Mouse (Mus musculus) midbrain, postnatal 0 days (tissue): ENCODE results near the gene Eif4e1b. TPM values are rescaled to one million over a fixed set of nuclear protein-coding genes. Genes with fewer than 3 reads are reported as not detected.
A peak's percentile ranks its signal among the peaks of the same experiment; 100 is the strongest.

Source experiments
- ATAC-seq: fragments of 200-750 bp; cut with Nextera tagmentation; 2 replicates; pipeline ENCODE4 v1.8.0; 2017; ENCODE audit warnings: moderate number of reproducible peaks, mild to moderate bottlenecking, moderate TSS enrichment, moderate library complexity; ENCODE audit not compliant: low FRiP score
- DNase-seq: peaks from one replicate; pipeline ENCODE4 v3.0.0-alpha.2; 2015; ENCODE audit warnings: low spot score
- H3K27ac ChIP-seq: fragments of 300-500 bp; sonication (generic); 2 replicates; pipeline ENCODE4 v1.5.1; 2014; ENCODE audit warnings: low read depth, mild to moderate bottlenecking, low read length, mixed read lengths
- H3K27me3 ChIP-seq: fragments of 300-500 bp; sonication (generic); 2 replicates; pipeline ENCODE4 v1.6.1; 2014; ENCODE audit warnings: low read length, control low read depth, mixed read lengths; ENCODE audit not compliant: insufficient read depth
- H3K36me3 ChIP-seq: fragments of 300-500 bp; sonication (generic); 2 replicates; pipeline ENCODE4 v1.6.1; 2014; ENCODE audit warnings: low read length, control low read depth, mixed read lengths; ENCODE audit not compliant: insufficient read depth
- H3K4me1 ChIP-seq: fragments of 300-500 bp; sonication (generic); 2 replicates; pipeline ENCODE4 v1.6.1; 2014; ENCODE audit warnings: mild to moderate bottlenecking, control low read depth, antibody characterized with exemption, low read length, mixed read lengths; ENCODE audit not compliant: insufficient read depth
- H3K4me2 ChIP-seq: fragments of 300-500 bp; sonication (generic); 2 replicates; pipeline ENCODE4 v1.6.1; 2014; ENCODE audit warnings: low read depth, mild to moderate bottlenecking, low read length, mixed read lengths; ENCODE audit not compliant: poor library complexity, severe bottlenecking
- H3K4me3 ChIP-seq: fragments of 300-500 bp; sonication (generic); 2 replicates; pipeline ENCODE4 v1.5.1; 2014; ENCODE audit warnings: low read depth, mild to moderate bottlenecking, low read length, moderate library complexity
- H3K9ac ChIP-seq: fragments of 300-500 bp; sonication (generic); replicated peaks from 2 replicates; pipeline ENCODE4 v1.6.1; 2014; ENCODE audit warnings: mild to moderate bottlenecking, low read length, moderate library complexity, mixed read lengths; ENCODE audit not compliant: poor library complexity, severe bottlenecking
- H3K9me3 ChIP-seq: fragments of 300-500 bp; sonication (generic); 2 replicates; pipeline ENCODE4 v1.6.1; 2016; ENCODE audit warnings: low read length, control low read depth
- CTCF ChIP-seq: IDR thresholded peaks from 2 replicates; pipeline ENCODE4 v1.5.1; 2016; ENCODE audit warnings: antibody characterized with exemption, mild to moderate bottlenecking
- WGBS: fragments of 180-500 bp; shearing (Covaris S2); extraction: QIAGEN DNeasy Blood & Tissue Kit; methylation state at CpG from one replicate; pipeline ENCODE4 v1.1.7; 2014; 5-methylcytosine and 5-hydroxymethylcytosine counted together
- polyA plus RNA-seq: library from polyadenylated mRNA; unstranded; fragments of >200 nt; fragmentation: Nextera tagmentation; extraction: Ambion mirVana; gene quantifications from 2 replicates; pipeline ENCODE4 v1.2.1, GENCODE M21; 2015
- total RNA-seq: library from RNA; depleted of rRNA; stranded (reverse); fragments of >200 nt; gene quantifications from 2 replicates; pipeline ENCODE4 v1.2.3, GENCODE M21; 2014

Gene Eif4e1b
- total and polyA plus RNA-seq, 2 experiments from 2014 or later: not detected

- Histone ChIP-seq H3K9me3 (no peaks in the 10 kb centered on the region), H3K4me3 (no peak overlapping the region), H3K4me1 (no peaks in the 10 kb centered on the region), H3K36me3 (no peaks in the 10 kb centered on the region), H3K4me2 (no peak overlapping the region), H3K27me3 (no peaks in the 10 kb centered on the region), H3K27ac (no peak overlapping the region), H3K9ac (no peak overlapping the region)
- 68% methylated on average over 4 of the region's 4 CpGs for WGBS
- no peak for ATAC-seq
- no peak for TF ChIP-seq CTCF
- DNase-seq: no peak
Observed at GRCm38 (mm10) chr13:54800206-54800605, 16.4 kb downstream of the Eif4e1b start.

GRCm38 (mm10) chr13:54803010-54803409 lies 19.2 kb downstream of the Eif4e1b start:
- H3K9me3 ChIP-seq: no peaks in the 10 kb centered on the region
- ATAC-seq: no peak
- no peak overlapping the region for H3K4me3 ChIP-seq
- 82% methylated on average over 6 of the region's 6 CpGs for WGBS
- peak; percentile 63 for TF ChIP-seq CTCF
- no peak for DNase-seq
- no peaks in the 10 kb centered on the region for H3K27me3 ChIP-seq
- no peaks in the 10 kb centered on the region for H3K4me1 ChIP-seq
- H3K36me3 ChIP-seq: no peaks in the 10 kb centered on the region
- H3K9ac ChIP-seq: no peak overlapping the region
- H3K27ac ChIP-seq: no peak overlapping the region
- H3K4me2 ChIP-seq: no peak overlapping the region

DNA sequence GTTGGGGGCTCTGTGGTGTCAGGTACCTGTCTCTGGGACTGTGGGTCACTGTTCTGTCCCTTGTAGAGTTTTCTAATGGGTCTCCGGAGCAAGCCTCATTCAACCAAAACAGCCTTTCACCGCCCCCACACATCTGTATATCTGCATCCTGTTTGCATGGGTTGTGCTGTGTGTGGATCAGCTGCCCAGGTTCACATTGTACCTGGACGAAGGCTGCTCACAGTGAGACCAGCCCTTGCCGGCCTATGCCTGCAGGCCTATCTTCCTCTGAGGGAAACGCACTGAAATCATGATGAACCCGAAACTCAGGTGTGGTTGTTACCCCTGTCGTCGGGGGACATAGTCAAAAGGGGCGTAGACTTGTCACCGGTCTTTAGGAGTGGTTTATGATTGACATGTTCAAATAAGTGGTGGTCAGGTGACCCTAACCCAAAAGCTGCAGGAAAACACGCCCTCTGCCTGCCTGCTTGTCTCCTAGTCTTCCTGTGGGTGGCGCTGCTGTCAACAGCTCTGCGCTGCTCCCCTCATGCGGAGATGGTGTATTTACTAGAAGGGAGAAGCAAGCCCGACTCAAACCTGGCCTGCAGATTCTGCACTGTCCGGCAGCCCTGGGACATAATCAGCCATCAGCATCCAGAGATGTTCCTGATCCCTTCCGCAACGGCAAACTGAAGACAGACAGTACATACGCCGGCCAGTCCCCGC lies 21.5 kb downstream of the Eif4e1b start:
- Histone ChIP-seq H3K4me3 (no peak overlapping the region), H3K36me3 (no peaks in the 10 kb centered on the region), H3K9me3 (no peaks in the 10 kb centered on the region), H3K9ac (no peak overlapping the region), H3K27me3 (no peaks in the 10 kb centered on the region), H3K4me2 (no peak overlapping the region), H3K4me1 (no peaks in the 10 kb centered on the region), H3K27ac (no peak overlapping the region)
- TF ChIP-seq CTCF: peak; percentile 90
- ATAC-seq: peak; percentile 63
- DNase-seq: peak; percentile 84
- 44% methylated on average over 21 of the region's 21 CpGs for WGBS

GRCm38 (mm10) chr13:54806434-54806976 lies 22.7 kb downstream of the Eif4e1b start:
- Histone ChIP-seq H3K27me3 (no peaks in the 10 kb centered on the region), H3K27ac (no peak overlapping the region), H3K4me3 (no peak overlapping the region), H3K9me3 (no peaks in the 10 kb centered on the region), H3K9ac (no peak overlapping the region), H3K4me2 (no peak overlapping the region), H3K4me1 (no peaks in the 10 kb centered on the region), H3K36me3 (no peaks in the 10 kb centered on the region)
- ATAC-seq (no peak), DNase-seq (no peak)
- 31% methylated on average over 13 of the region's 13 CpGs for WGBS
- TF ChIP-seq CTCF: no peak

- ATAC-seq (no peak), DNase-seq (no peak)
- TF ChIP-seq CTCF: no peak
- Histone ChIP-seq H3K4me3 (no peak overlapping the region), H3K9me3 (no peaks in the 10 kb centered on the region), H3K9ac (no peak overlapping the region), H3K27ac (no peak overlapping the region), H3K4me2 (no peak overlapping the region), H3K36me3 (no peaks in the 10 kb centered on the region), H3K27me3 (no peaks in the 10 kb centered on the region), H3K4me1 (no peaks in the 10 kb centered on the region)
- 70% methylated on average over 12 of the region's 12 CpGs for WGBS
Observed at GRCm38 (mm10) chr13:54808067-54808466, 24.3 kb downstream of the Eif4e1b start.

- no peaks in the 10 kb centered on the region for H3K9me3 ChIP-seq
- H3K4me1 ChIP-seq: no peaks in the 10 kb centered on the region
- H3K9ac ChIP-seq: no peak overlapping the region
- H3K27me3 ChIP-seq: no peaks in the 10 kb centered on the region
- H3K4me3 ChIP-seq: no peak overlapping the region
- no peak overlapping the region for H3K27ac ChIP-seq
- H3K36me3 ChIP-seq: no peaks in the 10 kb centered on the region
- H3K4me2 ChIP-seq: no peak overlapping the region
- WGBS: 70% methylated on average over 7 of the region's 7 CpGs
- DNase-seq (no peak), ATAC-seq (no peak)
- no peak for TF ChIP-seq CTCF
Observed at GRCm38 (mm10) chr13:54811476-54811875, 27.7 kb downstream of the Eif4e1b start.
